13 mouse cellular contexts compared by ENCODE assay signal in the genomic region with DNA sequence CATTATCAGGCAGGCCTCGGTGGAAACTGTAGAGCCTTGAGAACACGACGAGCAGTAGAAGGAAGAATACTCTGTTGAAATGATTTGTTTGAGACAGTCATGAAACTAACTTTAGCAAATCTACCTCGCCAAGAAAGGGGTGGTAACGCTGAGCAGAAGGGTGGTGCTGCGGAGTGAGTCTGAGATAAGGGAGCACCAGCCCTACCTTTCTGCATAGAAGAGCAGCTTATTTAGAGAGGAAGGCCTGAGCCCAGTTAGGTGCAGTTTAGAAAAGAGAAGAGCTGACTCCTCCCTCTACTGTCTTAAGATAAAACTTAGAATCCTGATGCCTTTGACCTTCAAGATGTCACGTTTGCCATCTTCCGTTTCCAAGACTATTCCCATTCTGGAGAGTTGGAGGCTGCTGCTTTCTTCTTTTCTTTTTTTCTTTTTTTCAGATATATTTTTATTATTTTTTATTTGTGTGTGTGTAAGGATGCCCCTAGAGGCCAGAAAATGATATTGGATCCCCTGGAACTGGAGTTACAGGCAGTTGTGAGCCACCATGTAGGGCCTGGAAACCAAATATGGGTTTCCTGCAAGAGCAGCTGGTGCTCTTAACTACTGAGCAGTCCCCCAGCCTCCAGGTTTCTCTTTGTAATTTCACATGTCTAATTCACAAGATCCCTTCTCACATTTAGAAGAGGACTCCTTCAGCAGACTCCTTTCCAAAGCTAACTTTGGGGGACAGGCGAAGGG. TPM values are rescaled to one million over a fixed set of nuclear protein-coding genes. Genes with fewer than 3 reads are reported as not detected.
DNase-seq lines count a peak whose midpoint lies in the region; ATAC-seq and TF ChIP-seq lines count a peak whose summit lies in the region.
"Had no signal": no experiment of that assay in that cellular context is flagged by ENCODE, and none has a peak within 500 bp of the region (broad histone marks: within the 10 kb centered on the region; RNA-seq: fewer than 3 reads in every experiment).

No protein-coding gene starts in this region.

- H3K27ac ChIP-seq in forebrain, postnatal 0 days (ENCODE audit: low read depth, low read length), result 0 out of 2 replicates have a peak overlapping the region, but pooled peaks have one; percentile 29
- no peak overlapping the region for H3K27ac ChIP-seq in forebrain, embryonic 10.5 days
- H3K27ac ChIP-seq: intestine, embryonic 15.5 days had no signal

- ATAC-seq in forebrain, postnatal 0 days, result 0 out of 2 replicates have a peak, but pooled peaks have one; percentile 43
- ATAC-seq: forebrain, embryonic 14.5 days; intestine, embryonic 15.5 days had no signal

- H3K4me2 ChIP-seq in forebrain, postnatal 0 days (ENCODE audit: low read depth), result no peak overlapping the region
- H3K4me2 ChIP-seq: intestine, embryonic 15.5 days had no signal

- H3K4me3 ChIP-seq in forebrain, postnatal 0 days (ENCODE audit: low read depth, low read length), result no peak overlapping the region
- no peak overlapping the region for H3K4me3 ChIP-seq in forebrain, embryonic 10.5 days
- H3K4me3 ChIP-seq: intestine, embryonic 15.5 days had no signal

- H3K4me1 ChIP-seq in forebrain, postnatal 0 days (ENCODE audit: insufficient read depth), result 0 out of 2 replicates have a peak, but pooled peaks cover 3% of the 10 kb centered on the region
- peaks cover 18% of the 10 kb centered on the region for H3K4me1 ChIP-seq in forebrain, embryonic 10.5 days
- H3K4me1 ChIP-seq: intestine, embryonic 15.5 days had no signal

- H3K9ac ChIP-seq in forebrain, postnatal 0 days, result no peak overlapping the region
- H3K9ac ChIP-seq: intestine, embryonic 15.5 days had no signal

- intact Hi-C loops in gastrocnemius, postnatal 36 days (cut with DNase I), result no loop called here

- no peaks in the 10 kb centered on the region for H3K36me3 ChIP-seq in forebrain, postnatal 0 days (ENCODE audit: insufficient read depth)
- H3K36me3 ChIP-seq in forebrain, embryonic 10.5 days (replicated peaks), result peaks cover 3% of the 10 kb centered on the region; the same call in 1 of the 2 replicates
- H3K36me3 ChIP-seq: intestine, embryonic 15.5 days had no signal

- no peaks in the 10 kb centered on the region for H3K27me3 ChIP-seq in forebrain, postnatal 0 days (ENCODE audit: insufficient read depth, low read length)
- no peaks in the 10 kb centered on the region for H3K27me3 ChIP-seq in forebrain, embryonic 10.5 days (ENCODE audit: poor library complexity, severe bottlenecking)
- H3K27me3 ChIP-seq: intestine, embryonic 15.5 days had no signal

- no peaks in the 10 kb centered on the region for H3K9me3 ChIP-seq in forebrain, postnatal 0 days (ENCODE audit: low read length)
- H3K9me3 ChIP-seq in forebrain, embryonic 10.5 days, result no peaks in the 10 kb centered on the region
- H3K9me3 ChIP-seq: intestine, embryonic 15.5 days had no signal

- TF ChIP-seq CTCF in forebrain, postnatal 0 days (IDR thresholded peaks at IDR 0.05; ENCODE audit: low read depth), result peak; percentile 29; the same call in 1 of the 2 replicates

- no peak for DNase-seq in forebrain, postnatal 0 days
- DNase-seq in forebrain, embryonic 10.5 days (ENCODE audit: extremely low spot score, low spot score), result no peak
- DNase-seq in layer of hippocampus, adult 11-12 months (ENCODE audit: low spot score), result peak; percentile 12
- no peak for DNase-seq in layer of hippocampus, postnatal 25 days (ENCODE audit: extremely low spot score in 1 of 2, low spot score in 1 of 2)
- DNase-seq in 3T3-L1 (ENCODE audit: low read depth, low spot score), result peak; percentile 45
- DNase-seq in brain, adult 2 months (ENCODE audit: low read depth, low spot score), result peak; percentile 63
- no peak for DNase-seq in testis, postnatal 14 days (ENCODE audit: low spot score)
- no peak for DNase-seq in gastrocnemius, postnatal 36 days
- DNase-seq: adrenal gland, postnatal 36 days; cerebellum, adult 11-12 months; right cerebral cortex, postnatal 4 days had no signal

- WGBS in forebrain, postnatal 0 days, result 93% methylated on average over 9 of the region's 9 CpGs
- WGBS in forebrain, embryonic 10.5 days, result 93% methylated on average over 9 of the region's 9 CpGs

RNA-seq across cellular contexts. Expression of gene Arhgef11, which starts 42.5 kb away (rescaled TPM):
- 48.2 and 52.6 TPM in 2 replicates for total RNA-seq in forebrain, postnatal 0 days (2014; rRNA removed)
- polyA plus RNA-seq in forebrain, postnatal 0 days (2015; fragmentation: Nextera tagmentation; extraction: Ambion mirVana), result 6.9 and 10.7 TPM in 2 replicates
- polyA plus RNA-seq in forebrain, embryonic 10.5 days (2016; fragmentation: Nextera tagmentation; extraction: Ambion mirVana), result 14.9 and 15.6 TPM in 2 replicates
- 10 to 100 TPM; 58.5 to 66.4 TPM for total RNA-seq in layer of hippocampus, postnatal 25 days (2021)
- total RNA-seq in gastrocnemius, postnatal 36 days (2021), result 10 to 100 TPM; 16.5 to 16.9 TPM

Comparison
In these comparisons a context has a peak if more than half of its experiments do, and no peak if none do; other contexts are left out.
1. DNase-seq: peak in layer of hippocampus, adult 11-12 months (single experiment), 3T3-L1 (single experiment) and brain, adult 2 months (single experiment); none in forebrain, postnatal 0 days (single experiment), forebrain, embryonic 10.5 days (single experiment), layer of hippocampus, postnatal 25 days (0 of 2), testis, postnatal 14 days (single experiment) and gastrocnemius, postnatal 36 days (0 of 2).